Mouse (Mus musculus) cortical plate, adult 2 months (tissue): ENCODE results near the gene Maf.

Experiments used
- CTCF ChIP-seq: fragments of 200-500 bp; IDR thresholded peaks from 2 replicates; pipeline ENCODE4 v1.5.1; 2011; ENCODE audit warnings: mild to moderate bottlenecking, control low read depth, low read length; ENCODE audit not compliant: insufficient read depth; ENCODE audit errors: extremely low read depth
- POLR2A ChIP-seq: fragments of 200-500 bp; IDR thresholded peaks from 2 replicates; pipeline ENCODE4 v1.6.1; 2011; ENCODE audit warnings: mild to moderate bottlenecking, low read length, control low read depth; ENCODE audit not compliant: insufficient read depth; ENCODE audit errors: extremely low read depth

GRCm38 (mm10) chr8:115679539-115679938 lies 28.1 kb downstream of the Maf start:
- no peak for TF ChIP-seq CTCF
- TF ChIP-seq POLR2A, result no peak
